Mouse (Mus musculus): ENCODE measurements around the gene Minos1.

The Minos1 gene

DNA sequence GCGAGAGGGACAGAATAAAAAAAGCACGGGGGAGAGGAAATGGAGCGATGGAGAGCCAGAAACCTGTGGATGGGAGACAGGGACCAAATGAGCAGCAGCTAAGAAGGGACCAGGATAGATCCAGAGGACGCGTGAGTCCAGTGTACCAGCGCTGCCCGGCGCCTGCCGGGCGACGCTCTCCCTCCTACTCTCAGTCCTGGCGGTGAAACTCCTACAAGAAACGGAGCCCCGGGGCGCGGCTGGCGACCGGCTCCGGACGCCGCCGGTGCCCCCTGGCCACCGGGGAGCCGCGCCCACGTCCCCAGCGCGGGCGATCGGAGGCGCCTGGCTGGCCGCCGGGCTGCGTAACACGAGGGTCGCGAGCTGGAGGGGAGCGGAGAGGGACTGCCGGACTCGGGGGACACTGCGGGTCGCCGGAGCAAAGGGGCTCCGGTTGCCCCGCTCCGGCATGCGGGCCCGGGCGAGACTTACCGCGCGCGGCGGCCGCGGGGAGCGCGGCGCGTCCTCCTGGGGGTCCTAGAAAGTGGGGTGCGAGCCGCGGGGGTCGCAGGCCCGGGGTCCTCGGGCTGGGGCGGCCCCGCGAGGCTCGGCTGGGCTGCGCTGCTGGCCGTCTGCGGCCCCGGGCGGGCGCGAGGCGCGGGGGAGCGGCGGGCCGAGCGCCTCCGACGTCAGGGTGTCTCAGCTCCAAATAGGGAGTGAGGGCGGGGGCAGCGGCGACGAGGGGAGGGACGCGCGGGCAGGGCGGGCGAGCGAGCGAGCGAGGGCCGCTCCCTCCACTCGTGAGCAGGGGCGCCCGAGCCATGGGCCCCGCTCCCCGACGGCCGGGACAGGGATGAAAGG is 38.3 kb downstream of the Minos1 start, which contains the start of gene Nbl1:
TSS of gene Nbl1 (minus strand) at position 638 of the 840 bp plus-strand sequence.
- DNase-seq: no peak

DNA sequence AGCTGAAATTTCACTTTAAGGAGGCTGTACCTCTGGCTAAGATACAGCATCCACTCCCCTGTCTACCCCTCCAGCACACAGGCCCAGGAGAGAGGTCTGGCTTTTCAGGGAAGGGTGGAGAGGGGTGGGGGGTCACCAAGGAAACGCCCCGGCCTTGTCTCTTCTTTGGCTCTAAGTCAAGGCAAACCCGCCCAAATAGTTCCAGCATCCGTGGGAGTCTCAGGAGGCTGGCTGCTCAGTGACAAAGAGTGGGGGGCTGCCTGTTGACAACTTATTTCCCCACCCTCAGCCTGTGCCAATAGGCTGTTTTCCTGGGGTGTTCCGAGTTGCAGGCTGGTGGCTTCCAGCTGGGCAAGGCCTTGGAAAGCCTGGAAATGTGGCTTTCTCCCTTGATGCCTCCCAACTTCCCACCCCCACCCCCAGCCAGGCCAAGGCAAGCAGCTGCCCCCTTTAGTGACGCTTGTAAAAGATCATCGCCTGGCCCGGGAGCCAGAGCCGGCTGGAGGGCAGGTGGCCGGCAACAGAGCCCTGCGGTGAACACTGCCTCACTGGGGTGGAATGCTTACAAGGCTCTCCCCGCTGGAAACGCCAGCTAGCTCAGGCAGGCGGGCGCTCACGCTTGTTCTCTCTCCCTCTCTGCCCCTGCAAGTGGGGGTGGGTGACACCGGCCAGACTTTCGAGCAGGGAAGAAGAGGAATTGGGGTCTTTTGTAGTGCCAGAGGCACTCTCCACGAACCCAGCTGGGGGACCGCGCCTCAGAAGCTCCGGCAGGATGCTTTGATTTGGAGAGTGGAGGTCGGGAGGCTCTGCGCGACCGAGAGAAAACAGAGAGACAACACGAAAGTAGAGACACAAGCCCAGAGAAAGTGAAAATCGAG is 39.2 kb downstream of the Minos1 start:
- no peak for DNase-seq

DNA sequence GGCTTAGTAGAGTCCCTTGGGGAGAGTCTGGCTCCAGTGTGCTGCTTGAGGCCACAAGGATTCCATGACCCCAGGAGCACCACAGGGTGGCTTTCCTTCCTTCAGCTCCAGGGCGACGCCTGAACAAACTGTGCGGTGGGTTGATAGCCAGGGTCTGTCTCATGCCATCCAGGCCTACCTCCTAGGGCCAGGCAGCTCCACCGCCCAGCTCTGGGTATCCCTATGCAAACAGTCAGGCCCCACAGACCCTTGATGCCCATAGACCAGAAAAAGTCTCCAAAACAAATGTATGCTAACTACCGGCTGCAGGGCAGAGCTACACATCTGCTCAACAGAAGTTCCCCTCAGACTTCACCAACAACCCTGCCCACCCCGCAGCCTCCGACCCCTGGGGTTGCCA is 39.8 kb downstream of the Minos1 start:
- DNase-seq: no peak

DNA sequence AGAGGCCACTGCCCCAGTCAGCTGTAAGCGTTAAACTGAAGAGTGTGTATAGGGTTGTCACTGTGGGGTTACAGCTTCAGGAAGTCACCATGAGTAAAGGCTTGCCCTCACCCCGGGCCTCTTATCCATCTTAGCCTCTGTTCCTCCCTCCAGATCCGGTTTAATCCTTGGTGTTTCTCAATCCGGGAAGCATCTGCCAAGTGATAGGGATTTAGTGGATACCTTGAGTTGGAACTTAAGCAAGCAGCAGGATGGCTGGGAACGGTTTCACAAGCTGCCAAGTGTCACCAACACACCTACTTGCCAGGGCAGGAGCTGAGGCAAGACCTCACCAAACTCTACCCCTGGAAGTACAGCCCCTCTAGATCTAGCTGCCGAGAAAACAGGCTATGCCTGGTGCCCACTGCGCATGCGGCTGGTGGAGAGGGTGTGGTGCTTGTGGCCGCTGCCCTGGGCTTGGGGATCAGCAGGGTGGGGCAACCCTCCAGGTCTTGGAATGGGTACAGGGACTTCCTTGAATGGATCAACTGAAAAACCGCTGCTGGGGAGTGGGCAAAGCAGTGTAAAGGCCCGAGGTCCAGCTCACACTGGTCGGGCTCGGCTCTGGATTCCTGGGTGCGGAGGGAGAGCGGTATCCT is 40.5 kb downstream of the Minos1 start:
- no peak for DNase-seq

DNA sequence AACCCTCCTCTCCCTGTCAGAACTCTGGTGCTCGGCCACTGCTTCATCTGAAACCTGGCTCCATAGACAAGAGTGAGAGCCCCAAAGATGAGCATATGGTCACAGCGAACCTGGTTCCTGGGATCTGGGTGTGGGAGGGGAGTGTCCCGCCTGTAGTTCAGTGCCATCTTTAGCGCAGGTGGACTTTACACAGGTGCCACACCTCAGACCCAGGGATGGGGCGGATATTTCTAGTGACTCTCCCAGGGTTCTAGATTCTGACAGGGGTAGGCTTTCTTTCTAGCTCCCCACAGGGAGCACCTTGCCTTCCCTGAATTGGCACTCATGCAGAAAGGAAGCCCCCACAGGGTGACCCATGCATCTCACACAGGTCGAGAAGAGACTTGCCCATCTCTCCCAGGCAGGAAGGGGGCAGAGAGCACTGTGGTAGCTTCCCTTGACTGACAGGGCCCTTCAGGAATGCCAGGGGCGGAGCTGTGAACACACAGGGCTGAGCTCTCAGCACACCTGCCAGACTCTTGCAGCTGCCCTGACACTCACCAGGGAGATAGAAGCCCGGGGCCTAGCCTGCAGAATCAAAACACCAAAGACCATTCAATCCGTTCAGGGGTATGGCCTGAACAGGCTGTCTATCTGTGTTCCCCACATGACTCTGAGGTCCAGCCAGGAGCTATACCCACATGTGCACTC is 41.8 kb downstream of the Minos1 start:
- DNase-seq: no peak

DNA sequence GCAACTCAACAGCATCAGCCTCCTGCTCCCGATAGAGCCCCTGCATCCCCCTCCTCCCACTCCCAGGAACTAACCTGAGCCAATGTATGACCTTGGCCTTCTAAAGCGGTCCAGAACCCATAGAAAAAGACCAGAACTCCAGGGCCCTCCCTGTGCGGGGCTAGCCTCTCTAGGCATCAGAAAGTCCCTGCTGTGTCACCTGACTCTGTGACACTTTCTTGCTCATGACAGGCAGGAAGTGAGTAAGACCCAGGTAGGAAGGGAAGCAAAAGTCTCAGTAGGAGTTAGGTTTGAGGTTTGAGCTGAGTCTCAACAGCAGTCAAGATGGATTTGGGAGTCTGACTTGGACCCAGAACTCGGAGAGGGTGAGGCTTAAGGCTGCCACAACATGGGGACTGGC is 43.9 kb downstream of the Minos1 start:
- DNase-seq: no peak

DNA sequence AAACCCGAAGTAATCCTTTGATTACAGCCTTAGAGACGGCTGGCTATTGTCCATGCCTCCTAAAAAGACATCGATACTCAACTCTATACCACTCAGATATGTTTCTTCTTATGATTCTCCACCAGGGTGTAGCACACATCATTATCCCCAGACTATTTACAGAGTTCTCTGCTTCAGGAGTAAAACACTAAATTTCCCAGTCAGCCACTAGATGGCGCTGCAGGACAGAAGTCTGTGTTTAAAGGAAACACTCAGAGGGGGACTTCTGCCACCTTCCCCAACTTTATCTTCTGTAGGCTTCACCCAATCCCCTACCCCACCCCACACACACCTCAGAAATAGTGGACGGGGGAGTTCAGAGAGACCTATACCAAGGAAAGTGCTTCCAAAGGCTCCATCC is 44.9 kb downstream of the Minos1 start:
- DNase-seq: peak; percentile 92

DNA sequence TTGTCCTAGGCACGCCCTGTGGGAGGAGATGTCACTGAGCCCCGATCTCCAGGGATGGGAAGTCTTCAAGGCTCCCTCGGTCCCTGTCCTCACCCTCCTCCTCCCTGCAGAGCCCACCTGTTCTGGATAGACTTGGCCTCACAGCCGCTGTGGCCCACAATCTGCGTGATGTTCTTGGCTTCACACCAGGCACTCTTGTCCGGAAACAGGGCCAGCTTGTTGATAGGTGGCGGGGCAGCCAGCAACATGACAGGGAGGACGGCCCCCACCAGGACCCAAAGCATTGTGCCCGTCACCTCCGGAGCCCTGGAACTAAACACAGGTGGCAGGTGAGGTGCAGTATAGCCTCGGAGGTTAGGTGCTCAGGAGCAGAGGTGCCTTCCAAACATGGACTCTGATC is 45.6 kb downstream of the Minos1 start:
- no peak for DNase-seq

DNA sequence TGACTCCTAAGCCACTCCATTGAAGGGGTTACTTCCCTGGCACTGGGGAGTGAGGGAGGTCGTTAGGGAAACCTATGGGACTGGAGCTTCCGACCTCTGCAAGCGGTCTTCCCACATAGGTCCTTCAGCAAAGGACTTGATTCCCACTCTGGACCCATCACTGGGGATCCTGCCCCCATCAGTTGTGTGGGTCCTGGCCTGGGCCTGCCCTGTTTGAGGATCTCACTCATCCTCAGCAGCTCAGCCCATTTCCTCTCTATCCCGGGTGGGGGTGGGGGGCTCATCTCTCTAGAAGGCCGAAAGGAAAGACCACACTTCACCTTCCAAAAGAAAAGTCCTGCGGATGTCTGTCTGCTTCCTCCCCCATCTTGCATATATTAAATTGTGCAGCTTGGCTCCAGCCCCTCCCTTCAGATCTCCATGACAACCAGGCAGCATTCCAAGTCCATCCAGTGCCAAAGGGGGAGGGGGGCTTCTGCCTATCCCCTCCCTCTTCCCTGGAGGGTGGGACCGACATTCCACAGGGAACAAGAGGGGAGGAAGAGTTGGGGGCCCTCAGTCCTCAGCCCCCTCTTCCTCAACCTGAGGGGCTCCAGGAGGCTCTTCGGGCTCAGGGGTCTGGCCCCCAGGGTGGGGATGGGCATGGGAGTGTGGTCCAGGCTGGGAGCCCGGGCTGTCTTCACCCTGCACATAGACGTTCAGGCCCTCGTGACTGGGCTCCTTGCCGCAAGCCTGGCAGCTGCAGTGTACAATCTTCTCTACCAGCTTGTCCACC is 47.9 kb downstream of the Minos1 start:
- no peak for DNase-seq

DNA sequence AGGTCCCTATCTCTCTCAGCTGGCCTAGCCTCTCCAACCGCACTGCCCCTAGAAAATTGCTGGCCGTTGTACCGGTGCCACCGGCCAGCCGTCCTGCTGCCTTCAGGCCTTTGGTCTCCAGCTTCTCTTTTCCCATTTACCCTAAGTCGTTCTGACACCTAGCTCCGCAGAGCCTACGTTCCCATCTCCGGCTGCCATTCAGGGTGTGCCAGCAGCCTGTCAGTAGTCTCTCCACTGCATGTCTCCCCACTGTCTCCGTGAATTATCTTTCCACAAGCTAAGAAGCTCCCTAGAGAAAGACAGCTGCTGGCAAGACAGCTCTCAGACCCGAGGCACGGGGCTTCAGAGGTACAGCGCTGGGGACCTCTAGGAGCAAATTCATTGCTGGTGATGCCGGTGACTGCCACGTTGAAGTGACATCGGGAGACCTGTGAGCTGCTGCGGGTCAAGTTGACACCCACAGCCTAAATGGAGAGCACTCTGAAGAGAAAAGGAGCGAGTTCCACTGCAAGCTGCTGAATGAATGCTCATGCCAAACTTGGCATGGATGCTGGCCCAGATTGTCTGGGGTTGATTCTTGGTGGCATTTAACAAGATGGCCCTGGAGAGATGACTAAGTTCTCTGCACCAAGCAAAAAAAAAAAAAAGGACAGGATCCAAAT is 49.5 kb downstream of the Minos1 start:
- DNase-seq: no peak

DNA sequence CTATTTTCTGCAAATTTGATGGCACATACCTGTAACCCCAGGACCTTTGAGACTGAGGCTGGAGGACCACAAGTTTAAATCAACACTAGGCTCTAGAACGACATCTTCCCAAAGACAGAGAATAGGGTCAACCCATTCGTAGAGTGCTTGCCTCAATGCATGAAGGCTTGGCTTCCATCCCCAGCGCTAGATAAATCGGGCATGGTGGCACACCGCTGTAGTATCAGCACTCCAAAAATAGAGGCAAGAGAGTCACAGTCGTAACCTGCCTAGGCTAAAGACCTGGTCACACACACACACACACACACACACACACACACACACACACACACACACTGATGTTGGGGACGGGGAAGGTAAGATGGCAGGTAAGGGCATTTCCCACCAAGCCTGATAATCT is 50.7 kb downstream of the Minos1 start:
- DNase-seq: no peak

DNA sequence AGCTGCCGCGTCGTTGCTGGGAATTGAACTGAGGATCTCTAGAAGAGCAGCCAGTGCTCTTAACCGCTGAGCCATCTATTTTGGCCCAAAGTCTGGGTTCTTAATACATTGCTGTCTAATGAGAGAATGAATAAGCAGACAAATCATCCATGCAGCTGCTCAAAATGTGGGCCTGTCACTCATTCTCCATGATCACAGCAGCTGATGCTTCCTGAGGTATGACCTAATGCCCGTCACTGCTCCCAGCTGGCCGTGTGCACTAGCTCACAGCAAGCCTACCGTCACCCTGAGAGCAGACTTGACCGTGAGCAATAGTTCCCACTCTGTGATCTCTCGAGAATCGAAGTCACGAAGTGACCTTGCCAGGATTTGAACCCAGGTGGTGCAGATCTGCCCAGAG is 51.5 kb downstream of the Minos1 start:
- DNase-seq: no peak

DNA sequence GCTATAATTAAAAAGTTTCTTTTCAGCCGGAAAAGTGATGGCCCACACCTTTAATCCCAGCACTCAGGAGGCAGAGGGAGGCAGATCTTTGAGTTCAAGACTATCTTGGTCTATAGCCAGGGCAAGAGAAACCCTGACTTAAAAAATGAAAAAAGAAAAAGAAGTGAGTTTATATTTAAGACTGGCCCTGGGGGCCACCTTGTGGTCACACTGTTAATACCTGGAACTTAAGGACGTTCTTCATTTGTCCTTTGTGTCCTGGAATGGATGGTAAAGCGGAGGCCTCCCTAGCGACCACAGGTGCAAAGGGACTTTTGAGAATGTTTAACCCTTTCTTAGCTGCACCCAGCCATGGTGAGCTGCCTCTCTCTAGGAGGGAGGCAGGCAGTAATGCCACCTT is 52.2 kb downstream of the Minos1 start:
- no peak for DNase-seq

DNA sequence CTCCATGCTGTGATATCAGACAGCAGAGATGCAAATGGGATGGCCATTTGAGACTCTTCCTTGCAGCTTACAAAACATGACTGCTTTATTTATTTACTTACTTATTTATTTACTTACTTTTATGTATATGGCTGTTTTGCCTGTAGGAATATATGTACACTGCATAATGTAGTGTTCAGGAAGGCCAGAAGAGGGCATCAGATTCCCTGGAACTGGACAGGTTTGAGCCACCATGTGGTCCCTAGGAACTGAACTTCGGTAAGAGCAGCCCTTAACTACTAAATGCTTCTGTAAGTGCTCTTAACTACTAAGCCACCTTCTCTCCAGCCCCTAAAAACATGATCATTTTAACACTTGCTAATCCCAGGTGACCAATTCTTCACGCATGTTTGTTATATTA is 52.6 kb downstream of the Minos1 start:
- DNase-seq: no peak

DNA sequence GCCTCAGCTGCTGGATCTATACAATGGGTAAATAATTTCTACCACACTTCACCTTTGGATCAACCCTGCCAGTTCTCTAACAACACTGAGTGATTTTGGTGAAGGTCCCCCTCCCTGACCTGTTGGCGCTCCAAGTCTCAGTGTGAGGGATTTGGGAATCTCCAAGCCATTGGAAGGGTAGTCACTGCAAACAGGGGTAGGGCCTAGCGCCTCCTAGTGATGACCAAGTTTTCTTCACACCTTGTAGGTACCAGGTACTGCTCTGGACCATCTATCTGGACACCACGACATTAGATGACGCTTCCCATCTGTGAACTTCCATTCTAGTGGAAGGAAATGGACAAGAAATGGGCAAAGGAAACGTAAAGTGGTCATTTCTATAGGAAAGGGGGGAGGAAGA is 55.0 kb downstream of the Minos1 start:
- DNase-seq: no peak

DNA sequence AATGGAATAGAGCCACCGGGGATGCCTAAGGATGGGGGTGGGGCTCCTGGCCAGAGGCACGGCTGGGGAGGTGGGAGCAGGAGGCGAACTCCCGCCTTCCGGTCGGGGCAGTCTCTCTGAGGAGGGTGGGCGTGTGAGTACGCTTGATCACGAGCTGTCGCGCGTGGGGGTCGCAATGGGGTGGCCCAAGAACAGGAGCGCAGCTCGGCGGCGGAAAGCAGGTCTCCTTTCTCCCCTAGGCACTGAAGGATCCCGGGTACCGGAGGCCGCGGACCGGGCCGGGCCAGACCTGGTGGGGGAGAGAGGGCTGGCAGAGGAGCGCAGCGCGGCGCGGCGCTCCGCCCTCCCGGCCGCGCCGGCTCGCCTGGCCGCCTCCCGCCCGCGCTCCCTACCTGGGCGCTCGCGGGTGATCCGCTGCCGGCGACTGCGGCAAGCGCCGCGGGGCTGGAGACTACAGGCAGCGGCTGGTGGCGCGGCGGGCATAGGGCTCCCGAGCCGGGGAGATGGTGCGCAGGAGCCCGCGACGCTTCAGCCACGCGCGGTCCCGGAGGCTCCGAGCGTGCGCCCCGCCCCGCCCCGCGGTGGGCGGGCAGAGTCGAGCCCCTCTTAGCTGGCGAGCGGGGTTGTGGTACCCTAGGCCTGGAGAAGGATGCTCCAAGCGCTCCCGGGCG is 55.7 kb downstream of the Minos1 start, which contains the start of gene Htr6:
TSS of gene Htr6 (minus strand) at position 530 of the 671 bp plus-strand sequence.
- peak; percentile 29 for DNase-seq

DNA sequence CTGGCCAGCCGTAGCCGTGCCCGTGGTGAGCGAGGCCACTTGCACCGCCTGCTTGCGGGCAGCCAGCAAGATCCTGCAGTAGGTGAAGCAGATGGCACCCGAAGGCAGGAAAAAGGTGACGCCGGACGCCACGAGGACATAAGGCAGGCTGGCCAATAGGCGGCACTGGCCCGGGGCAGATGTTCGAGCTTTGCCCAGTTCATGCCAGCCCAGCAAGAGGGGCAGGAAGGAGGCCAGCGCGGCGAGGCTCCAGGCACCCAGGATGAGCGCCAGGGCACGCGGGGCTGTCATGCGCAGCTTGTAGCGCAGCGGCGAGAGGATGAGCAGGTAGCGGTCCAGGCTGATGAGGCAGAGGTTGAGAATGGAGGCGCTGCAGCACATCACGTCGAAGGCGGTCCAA is 56.9 kb downstream of the Minos1 start:
- DNase-seq: no peak

DNA sequence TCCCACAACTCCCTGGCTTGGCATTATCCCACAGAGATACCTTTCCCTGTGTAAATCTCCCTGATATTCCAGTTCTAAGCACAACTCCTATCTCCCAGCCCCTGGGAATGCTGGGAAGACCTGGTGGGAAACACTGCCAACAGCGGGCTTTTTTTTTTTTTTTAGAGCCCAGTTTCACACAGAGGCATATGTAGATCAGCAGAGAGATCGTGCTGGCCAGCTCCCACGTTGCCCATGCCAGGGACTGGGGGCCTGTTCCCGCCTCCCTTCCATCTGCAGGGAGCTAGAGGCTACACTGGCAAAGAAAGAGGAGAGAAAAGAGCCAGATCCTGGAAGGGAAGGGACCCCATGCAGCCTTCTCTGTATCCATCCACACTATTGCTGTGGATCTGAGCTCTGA is 62.6 kb downstream of the Minos1 start:
- no peak for DNase-seq

DNA sequence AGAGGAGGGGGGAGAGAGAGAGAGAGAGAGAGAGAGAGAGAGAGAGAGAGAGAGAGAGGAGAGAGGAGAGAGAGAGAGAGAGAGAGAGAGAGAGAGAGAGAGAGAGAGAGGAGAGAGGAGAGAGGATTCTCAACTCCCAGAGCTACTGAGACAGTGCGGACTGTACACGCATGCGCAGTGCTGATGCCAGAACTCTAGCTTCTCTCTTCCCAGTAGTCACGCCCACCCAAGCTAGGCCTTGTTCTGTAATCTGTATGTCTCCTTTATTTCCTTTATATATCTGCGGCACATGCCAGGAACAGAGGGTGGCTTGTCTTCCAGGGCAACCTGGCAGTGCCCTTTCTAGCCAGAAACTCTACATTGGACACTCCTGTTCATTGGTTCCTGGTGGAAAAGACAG is 66.1 kb downstream of the Minos1 start:
- DNase-seq: no peak

DNA sequence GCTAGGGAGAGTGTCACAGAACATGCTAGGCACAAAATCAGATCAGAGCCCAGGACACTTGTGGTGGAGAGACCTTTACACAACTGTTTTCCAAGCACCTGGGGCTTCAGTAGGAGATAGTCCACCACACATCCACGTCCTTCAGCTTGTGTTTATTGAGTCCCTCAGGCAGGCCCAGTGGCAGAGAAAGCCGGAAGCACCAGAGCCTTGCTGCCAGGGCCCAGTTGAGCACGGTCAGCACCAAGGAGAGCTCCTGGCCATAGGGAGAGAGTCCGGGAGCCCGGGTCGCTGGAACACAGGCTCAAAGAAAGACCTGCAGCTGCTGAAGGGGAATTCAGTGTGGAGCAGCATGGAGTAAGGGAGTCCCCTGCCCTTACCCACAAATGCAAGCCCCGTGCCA is 71.3 kb downstream of the Minos1 start:
- peak; percentile 34 for DNase-seq

DNA sequence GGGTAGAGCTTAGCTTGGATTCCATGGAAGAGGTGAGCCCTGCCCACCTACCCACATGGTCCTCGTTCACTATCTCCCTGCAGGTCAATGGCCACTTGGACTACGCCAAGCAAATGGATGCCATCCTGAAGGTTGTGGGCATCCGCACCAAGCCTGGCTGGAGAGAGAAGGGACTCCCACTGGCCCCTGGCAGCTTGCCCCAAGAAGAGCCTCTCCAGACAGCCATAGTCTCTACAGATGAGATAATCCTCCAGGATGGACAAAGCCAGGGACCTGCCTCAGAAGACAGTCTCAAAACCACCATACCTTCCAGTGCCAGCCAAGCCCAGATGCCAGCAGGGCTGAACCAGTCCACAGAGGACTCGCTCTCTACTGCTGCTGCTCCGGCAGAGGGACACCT is 72.9 kb downstream of the Minos1 start:
- no peak for DNase-seq
